Mouse (Mus musculus): Measurements from ENCODE around the gene Serpina12. TPM values are rescaled to one million over a fixed set of nuclear protein-coding genes. Genes with fewer than 3 reads are reported as not detected.

Gene Serpina12
- polyA plus RNA-seq, 1 experiment: not detected

DNA sequence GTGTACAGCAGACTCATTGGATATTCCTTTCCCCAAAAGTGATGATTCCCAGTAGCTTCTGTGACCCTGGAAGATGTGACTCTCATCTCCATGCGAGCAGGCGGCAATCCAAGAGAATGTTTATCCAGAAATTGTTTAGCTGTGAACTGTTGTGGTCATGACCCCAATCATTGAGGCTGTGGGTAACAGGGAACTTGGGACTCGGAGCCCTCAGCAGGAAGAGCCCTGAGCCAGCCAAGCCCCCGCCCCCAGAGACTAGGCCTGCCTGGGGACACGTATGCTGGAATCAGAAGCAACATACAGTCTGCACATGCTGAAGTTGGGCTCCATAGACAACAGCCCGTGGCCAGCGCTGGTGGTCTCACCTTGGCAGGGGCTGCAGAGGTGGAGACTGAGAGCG lies 1.5 kb upstream of the Serpina12 start:
- H3K27ac ChIP-seq (ENCODE audit: control insufficient read depth, insufficient read depth, low read depth, low read length): no peak overlapping the region
- TF ChIP-seq POLR2A (IDR thresholded peaks at IDR 0.05; ENCODE audit: control insufficient read depth, low read depth, low read length): no peak
- H3K4me1 ChIP-seq (ENCODE audit: control insufficient read depth, insufficient read depth, low read length): no peaks in the 10 kb centered on the region; the same call in 1 of the 2 replicates
- H3K36me3 ChIP-seq (ENCODE audit: control insufficient read depth, insufficient read depth, low read length): no peaks in the 10 kb centered on the region
- H3K27me3 ChIP-seq (ENCODE audit: control insufficient read depth, insufficient read depth, low read length): no peaks in the 10 kb centered on the region
- no peak overlapping the region for H3K4me3 ChIP-seq (ENCODE audit: control insufficient read depth, low read depth, low read length)

- H3K27ac ChIP-seq (ENCODE audit: control insufficient read depth, insufficient read depth, low read depth, low read length): no peak overlapping the region
- H3K4me1 ChIP-seq (ENCODE audit: control insufficient read depth, insufficient read depth, low read length): no peaks in the 10 kb centered on the region; the same call in 1 of the 2 replicates
- no peaks in the 10 kb centered on the region for H3K36me3 ChIP-seq (ENCODE audit: control insufficient read depth, insufficient read depth, low read length)
- no peak for TF ChIP-seq CTCF (IDR thresholded peaks at IDR 0.05; ENCODE audit: control insufficient read depth, insufficient read depth, insufficient replicate concordance, low read depth, low read length)
- no peak overlapping the region for H3K4me3 ChIP-seq (ENCODE audit: control insufficient read depth, low read depth, low read length)
- H3K27me3 ChIP-seq (ENCODE audit: control insufficient read depth, insufficient read depth, low read length): no peaks in the 10 kb centered on the region
These were observed 1.5 kb downstream of the Serpina12 start for GRCm38 (mm10) chr12:104042753-104043152.

DNA sequence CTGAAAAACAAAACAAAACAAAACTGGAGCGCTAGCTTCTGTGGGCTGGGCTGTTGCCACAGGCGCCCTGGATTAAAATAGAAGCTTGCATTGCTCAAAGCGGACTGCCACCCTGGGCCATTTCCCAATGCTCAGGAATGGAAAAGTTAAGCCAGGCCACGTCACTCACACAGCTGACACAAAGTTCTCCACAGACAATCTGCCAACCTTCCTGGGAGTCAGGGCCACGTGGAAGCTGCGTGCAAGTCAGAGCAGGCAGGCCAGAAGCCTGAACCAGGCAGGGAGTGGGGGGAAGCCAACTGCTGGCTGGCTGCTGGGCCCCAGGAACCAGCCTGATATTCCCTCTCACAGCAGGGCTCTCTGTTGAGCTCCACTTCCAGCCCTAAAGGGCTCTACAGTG lies 2.8 kb downstream of the Serpina12 start:
- H3K27ac ChIP-seq (ENCODE audit: control insufficient read depth, insufficient read depth, low read depth, low read length): no peak overlapping the region
- no peaks in the 10 kb centered on the region for H3K27me3 ChIP-seq (ENCODE audit: control insufficient read depth, insufficient read depth, low read length)
- no peaks in the 10 kb centered on the region; the same call in 1 of the 2 replicates for H3K4me1 ChIP-seq (ENCODE audit: control insufficient read depth, insufficient read depth, low read length)
- H3K36me3 ChIP-seq (ENCODE audit: control insufficient read depth, insufficient read depth, low read length): no peaks in the 10 kb centered on the region
- TF ChIP-seq CTCF (IDR thresholded peaks at IDR 0.05; ENCODE audit: control insufficient read depth, insufficient read depth, insufficient replicate concordance, low read depth, low read length) (no peak), POLR2A (IDR thresholded peaks at IDR 0.05; ENCODE audit: control insufficient read depth, low read depth, low read length) (no peak)
- H3K4me3 ChIP-seq (ENCODE audit: control insufficient read depth, low read depth, low read length): no peak overlapping the region

GRCm38 (mm10) chr12:104038181-104038580 lies 6.1 kb downstream of the Serpina12 start:
- TF ChIP-seq POLR2A (IDR thresholded peaks at IDR 0.05; ENCODE audit: control insufficient read depth, low read depth, low read length) (no peak), CTCF (IDR thresholded peaks at IDR 0.05; ENCODE audit: control insufficient read depth, insufficient read depth, insufficient replicate concordance, low read depth, low read length) (no peak)
- Histone ChIP-seq H3K36me3 (ENCODE audit: control insufficient read depth, insufficient read depth, low read length) (no peaks in the 10 kb centered on the region), H3K27me3 (ENCODE audit: control insufficient read depth, insufficient read depth, low read length) (no peaks in the 10 kb centered on the region), H3K4me3 (ENCODE audit: control insufficient read depth, low read depth, low read length) (no peak overlapping the region), H3K27ac (ENCODE audit: control insufficient read depth, insufficient read depth, low read depth, low read length) (no peak overlapping the region), H3K4me1 (ENCODE audit: control insufficient read depth, insufficient read depth, low read length) (no peaks in the 10 kb centered on the region; the same call in 1 of the 2 replicates)

DNA sequence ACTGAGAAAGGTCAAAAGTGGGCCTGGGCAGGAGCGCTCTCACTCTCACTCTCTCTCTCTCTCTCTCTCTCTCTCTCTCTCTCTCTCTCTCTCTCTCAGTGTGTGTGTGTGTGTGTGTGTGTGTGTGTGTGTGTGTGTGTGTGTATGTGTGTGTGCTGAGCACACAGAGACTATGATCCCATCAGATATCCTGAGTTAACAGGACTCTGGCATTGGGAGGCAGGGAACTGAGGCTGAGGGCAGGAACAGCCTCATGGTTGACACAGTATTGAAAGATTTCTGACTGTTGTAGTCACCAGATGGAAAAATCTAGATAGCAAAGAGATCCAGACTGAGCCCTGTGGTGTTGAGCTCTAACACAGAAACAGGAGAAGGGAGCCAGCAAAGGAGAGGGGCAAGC lies 10.5 kb downstream of the Serpina12 start:
- Histone ChIP-seq H3K27ac (ENCODE audit: control insufficient read depth, insufficient read depth, low read depth, low read length) (no peak overlapping the region), H3K4me1 (ENCODE audit: control insufficient read depth, insufficient read depth, low read length) (peaks cover 6% of the 10 kb centered on the region), H3K27me3 (ENCODE audit: control insufficient read depth, insufficient read depth, low read length) (no peaks in the 10 kb centered on the region), H3K4me3 (ENCODE audit: control insufficient read depth, low read depth, low read length) (no peak overlapping the region), H3K36me3 (ENCODE audit: control insufficient read depth, insufficient read depth, low read length) (no peaks in the 10 kb centered on the region)
- TF ChIP-seq POLR2A (IDR thresholded peaks at IDR 0.05; ENCODE audit: control insufficient read depth, low read depth, low read length) (no peak), CTCF (IDR thresholded peaks at IDR 0.05; ENCODE audit: control insufficient read depth, insufficient read depth, insufficient replicate concordance, low read depth, low read length) (no peak)

DNA sequence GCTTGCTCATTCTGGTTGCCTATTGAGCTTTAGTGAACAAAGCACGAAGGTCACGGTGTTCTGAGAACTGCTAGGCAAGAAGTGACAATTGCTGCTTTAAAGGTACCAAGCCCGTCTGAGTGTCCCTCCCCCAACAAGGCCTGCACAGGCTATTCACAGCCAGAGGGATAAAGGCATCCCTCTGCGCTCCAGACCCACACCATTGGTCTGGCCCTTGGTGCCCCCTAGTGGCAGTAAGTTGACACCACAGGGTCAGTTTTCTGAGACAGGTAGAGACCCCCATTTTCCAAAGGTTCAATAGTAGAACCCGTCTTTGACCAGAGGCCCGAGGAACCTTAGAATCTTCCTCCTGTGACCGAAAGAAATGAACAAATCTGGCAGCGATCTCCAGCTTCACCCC lies 14.3 kb downstream of the Serpina12 start:
- H3K4me3 ChIP-seq (ENCODE audit: control insufficient read depth, low read depth, low read length): peak overlapping the region; percentile 24; the same call in 1 of the 2 replicates
- no peak for TF ChIP-seq POLR2A (IDR thresholded peaks at IDR 0.05; ENCODE audit: control insufficient read depth, low read depth, low read length)
- peak; percentile 85 for TF ChIP-seq CTCF (IDR thresholded peaks at IDR 0.05; ENCODE audit: control insufficient read depth, insufficient read depth, insufficient replicate concordance, low read depth, low read length)
- peaks cover 6% of the 10 kb centered on the region for H3K4me1 ChIP-seq (ENCODE audit: control insufficient read depth, insufficient read depth, low read length)
- no peaks in the 10 kb centered on the region for H3K27me3 ChIP-seq (ENCODE audit: control insufficient read depth, insufficient read depth, low read length)
- no peaks in the 10 kb centered on the region for H3K36me3 ChIP-seq (ENCODE audit: control insufficient read depth, insufficient read depth, low read length)
- H3K27ac ChIP-seq (ENCODE audit: control insufficient read depth, insufficient read depth, low read depth, low read length): no peak overlapping the region

- H3K27me3 ChIP-seq (ENCODE audit: control insufficient read depth, insufficient read depth, low read length): no peaks in the 10 kb centered on the region
- TF ChIP-seq POLR2A (IDR thresholded peaks at IDR 0.05; ENCODE audit: control insufficient read depth, low read depth, low read length): no peak
- no peak for TF ChIP-seq CTCF (IDR thresholded peaks at IDR 0.05; ENCODE audit: control insufficient read depth, insufficient read depth, insufficient replicate concordance, low read depth, low read length)
- H3K4me3 ChIP-seq (ENCODE audit: control insufficient read depth, low read depth, low read length): no peak overlapping the region
- H3K36me3 ChIP-seq (ENCODE audit: control insufficient read depth, insufficient read depth, low read length): no peaks in the 10 kb centered on the region
- H3K27ac ChIP-seq (ENCODE audit: control insufficient read depth, insufficient read depth, low read depth, low read length): no peak overlapping the region
- no peaks in the 10 kb centered on the region for H3K4me1 ChIP-seq (ENCODE audit: control insufficient read depth, insufficient read depth, low read length)
These were observed 29.0 kb downstream of the Serpina12 start for GRCm38 (mm10) chr12:104015280-104015679.

DNA sequence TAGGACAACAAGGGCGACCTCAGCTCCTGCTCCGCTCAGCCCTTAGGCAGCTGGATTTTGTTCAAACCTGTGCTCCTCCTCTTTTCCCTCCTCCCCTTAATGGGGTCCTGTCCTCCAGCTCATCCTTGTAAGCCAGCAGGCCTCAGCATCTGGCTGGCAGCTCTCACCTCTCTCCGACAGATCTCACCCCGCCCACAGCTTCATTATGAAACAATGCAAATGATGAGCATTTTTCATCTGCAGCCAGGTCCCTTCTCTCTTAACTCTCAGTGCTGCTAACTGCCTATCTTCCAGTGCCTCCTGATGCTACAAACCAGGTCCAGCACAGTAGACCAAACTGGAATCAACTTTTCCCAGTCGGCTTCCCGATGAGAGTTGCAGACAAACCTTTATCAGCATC lies 30.6 kb downstream of the Serpina12 start, which contains the start of gene Serpina9:
TSS of gene Serpina9 (minus strand) at position 136 of the 400 bp plus-strand sequence.
- no peak for TF ChIP-seq POLR2A (IDR thresholded peaks at IDR 0.05; ENCODE audit: control insufficient read depth, low read depth, low read length)
- TF ChIP-seq CTCF (IDR thresholded peaks at IDR 0.05; ENCODE audit: control insufficient read depth, insufficient read depth, insufficient replicate concordance, low read depth, low read length): no peak
- Histone ChIP-seq H3K27ac (ENCODE audit: control insufficient read depth, insufficient read depth, low read depth, low read length) (no peak within 1 kb of the TSS), H3K4me3 (ENCODE audit: control insufficient read depth, low read depth, low read length) (no peak within 1 kb of the TSS), H3K4me1 (ENCODE audit: control insufficient read depth, insufficient read depth, low read length) (no peaks in the 10 kb centered on the region), H3K36me3 (ENCODE audit: control insufficient read depth, insufficient read depth, low read length) (no peaks in the 10 kb centered on the region), H3K27me3 (ENCODE audit: control insufficient read depth, insufficient read depth, low read length) (no peaks in the 10 kb centered on the region)
